Mouse (Mus musculus) monocyte, adult 59 days (primary cell): ENCODE results near the gene Chst11. TPM values are rescaled to one million over a fixed set of nuclear protein-coding genes. Genes with fewer than 3 reads are reported as not detected.

Experiments
- total RNA-seq, 2 experiments: library from RNA; stranded (reverse); gene quantifications; one replicate each; pipeline ENCODE4 v1.2.4; 2023

The Chst11 gene
- total RNA-seq = 1 to 10 TPM in 1 of 2 experiments, under 1 TPM in 1; 0.60 to 1.1 TPM

DNA sequence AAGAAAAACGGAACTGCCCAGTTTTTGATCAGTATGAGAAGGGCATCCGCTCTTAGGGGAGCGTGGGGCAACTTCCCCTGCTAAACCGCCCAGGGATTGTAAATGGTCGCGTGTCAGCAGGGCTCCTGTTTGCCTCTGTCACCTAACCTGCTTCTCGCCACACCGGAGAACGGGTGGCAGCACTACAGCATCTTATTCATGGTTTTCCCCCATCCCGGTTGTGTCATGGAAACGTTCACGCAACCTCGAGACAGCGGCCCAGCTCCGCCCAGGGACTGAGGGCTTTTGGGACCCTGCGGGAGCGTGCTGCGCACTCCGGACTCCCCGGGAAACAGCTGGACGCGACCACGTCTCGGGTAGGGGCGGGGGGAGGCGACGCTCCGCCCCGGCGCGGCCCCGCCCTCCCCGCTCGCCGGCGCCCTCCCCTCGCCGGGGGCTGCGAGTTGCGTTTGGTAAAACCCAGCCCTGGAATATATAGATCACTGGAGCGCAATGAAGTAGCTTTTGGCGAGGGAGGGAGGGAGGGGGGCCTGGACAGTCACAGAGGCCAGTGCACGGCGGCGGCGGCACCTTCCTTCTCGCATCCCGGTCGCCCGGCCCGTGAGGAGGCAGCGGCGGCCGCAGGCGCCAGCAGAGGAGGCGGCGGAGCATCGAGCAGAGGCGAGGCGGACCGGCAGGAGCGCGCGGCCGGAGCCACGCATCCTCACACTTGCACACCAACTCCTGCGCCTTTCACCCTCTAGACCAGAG lies at the start of gene Chst11:
Gene Chst11 (plus strand): TSS at position 549 of the 750 bp plus-strand sequence.

Other genes starting within 250 kb of the Chst11 start
- 10 to 100 TPM; 17.9 to 20.6 TPM for gene Nfyb, start 221.4 kb upstream of the Chst11 start, total RNA-seq
- 10 to 100 TPM; 76.3 to 88.8 TPM for gene Txnrd1, start 151.5 kb upstream of the Chst11 start, total RNA-seq
- 10 to 100 TPM; 24.4 to 31.0 TPM for gene Eid3, start 118.9 kb upstream of the Chst11 start, total RNA-seq